Mouse (Mus musculus) ES-Bruce4 (cell line): ENCODE results near the gene Olfr364-ps1. TPM values are rescaled to one million over a fixed set of nuclear protein-coding genes. Genes with fewer than 3 reads are reported as not detected.

Experiments used
- H3K27ac ChIP-seq: 2 replicates; pipeline ENCODE4 v1.5.1; 2012; ENCODE audit warnings: low read length, inconsistent platforms; ENCODE audit not compliant: insufficient read depth
- H3K27me3 ChIP-seq: 2 replicates; pipeline ENCODE4 v1.6.1; 2012; ENCODE audit warnings: mild to moderate bottlenecking, low read length, inconsistent platforms; ENCODE audit not compliant: control insufficient read depth, poor library complexity, insufficient read depth, severe bottlenecking
- H3K36me3 ChIP-seq: 2 replicates; pipeline ENCODE4 v1.6.1; 2012; ENCODE audit warnings: inconsistent platforms, mild to moderate bottlenecking, low read length, moderate library complexity; ENCODE audit not compliant: control insufficient read depth, poor library complexity, insufficient read depth, severe bottlenecking
- H3K4me1 ChIP-seq: one replicate; pipeline ENCODE4 v1.8.1; 2011; ENCODE audit warnings: low read length; ENCODE audit not compliant: control insufficient read depth, insufficient read depth
- H3K4me3 ChIP-seq: 2 replicates; pipeline ENCODE4 v1.5.1; 2011; ENCODE audit warnings: low read depth, mild to moderate bottlenecking, low read length
- H3K9ac ChIP-seq: 2 replicates; pipeline ENCODE4 v1.6.1; 2012; ENCODE audit warnings: low read depth, mild to moderate bottlenecking, inconsistent platforms; ENCODE audit not compliant: poor library complexity, severe bottlenecking
- H3K9me3 ChIP-seq: replicated peaks from 2 replicates; pipeline ENCODE4 v1.6.1; 2012; ENCODE audit warnings: mild to moderate bottlenecking, low read length, inconsistent platforms; ENCODE audit not compliant: control insufficient read depth, poor library complexity, insufficient read depth, severe bottlenecking
- CTCF ChIP-seq: IDR thresholded peaks from one replicate; pipeline ENCODE4 v1.8.1; 2011; ENCODE audit warnings: low read depth, low read length
- EP300 ChIP-seq: IDR thresholded peaks from 2 replicates; pipeline ENCODE4 v1.6.1; 2011; ENCODE audit warnings: low read depth, low read length; ENCODE audit not compliant: insufficient read depth
- POLR2A ChIP-seq: IDR thresholded peaks from one replicate; pipeline ENCODE4 v1.8.1; 2011; ENCODE audit warnings: low read length; ENCODE audit not compliant: insufficient read depth
- polyA plus RNA-seq: library from polyadenylated mRNA; stranded (reverse); fragments of >200 nt; gene quantifications from 2 replicates; pipeline ENCODE4 v1.2.4, GENCODE M21; 2011; ENCODE audit warnings: low read depth; ENCODE audit not compliant: missing spikeins, insufficient read depth, insufficient read length

The Olfr364-ps1 gene
- polyA plus RNA-seq, result not detected in 2 replicates

DNA sequence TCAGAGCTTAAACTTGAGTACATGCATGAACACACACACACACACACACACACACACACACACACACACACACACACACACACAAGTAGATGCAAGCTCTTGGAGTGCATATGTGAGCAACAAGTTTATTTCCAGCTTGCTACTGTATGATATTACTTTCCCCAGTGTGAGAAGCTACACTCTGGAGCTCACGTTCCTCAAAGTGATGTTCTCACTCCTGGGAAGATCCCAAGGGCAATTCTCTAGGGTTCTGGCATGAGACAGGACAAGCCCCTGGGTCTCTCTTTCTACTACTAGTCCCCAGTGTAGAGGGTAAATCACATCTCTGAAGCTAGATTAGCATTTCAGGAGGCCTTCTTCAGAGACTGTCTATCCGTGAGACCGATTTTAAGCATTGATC lies at the start of gene Olfr364-ps1:
Gene Olfr364-ps1, plus strand, starts transcription at position 301 of the 400 bp plus-strand sequence.
- no peaks in the 10 kb centered on the region for H3K9me3 ChIP-seq
- TF ChIP-seq POLR2A, result no peak
- TF ChIP-seq CTCF, result no peak
- TF ChIP-seq EP300, result no peak
- H3K36me3 ChIP-seq, result no peaks in the 10 kb centered on the region
- H3K27ac ChIP-seq, result no peak within 1 kb of the TSS
- H3K4me1 ChIP-seq, result no peaks in the 10 kb centered on the region
- no peaks in the 10 kb centered on the region for H3K27me3 ChIP-seq
- H3K4me3 ChIP-seq, result no peak within 1 kb of the TSS
- no peak within 1 kb of the TSS for H3K9ac ChIP-seq

DNA sequence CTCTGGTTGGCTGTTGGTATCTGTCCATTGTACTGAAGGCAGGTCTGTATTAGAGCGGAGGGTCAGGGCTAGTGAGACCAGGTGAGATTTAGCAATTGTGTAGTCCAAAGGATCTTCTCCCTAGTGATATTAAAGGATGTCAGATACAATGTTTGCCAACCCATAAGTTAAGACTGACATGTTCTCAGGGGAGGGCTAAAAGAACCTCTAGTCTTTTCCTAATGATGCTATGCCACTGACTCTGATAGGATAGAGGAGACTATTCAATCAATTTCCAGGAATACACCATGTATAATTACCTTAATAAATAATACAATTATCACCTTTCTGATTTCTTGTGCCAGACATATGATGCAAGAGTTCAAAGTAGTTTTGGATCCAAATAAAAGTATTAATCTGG lies 21.3 kb upstream of the Olfr364-ps1 start, which contains the start of gene Olfr362:
Gene Olfr362, minus strand, starts transcription at position 101 of the 400 bp plus-strand sequence.
- H3K36me3 ChIP-seq, result no peaks in the 10 kb centered on the region
- H3K9ac ChIP-seq, result no peak within 1 kb of the TSS
- no peak within 1 kb of the TSS for H3K4me3 ChIP-seq
- no peaks in the 10 kb centered on the region for H3K4me1 ChIP-seq
- H3K9me3 ChIP-seq, result no peaks in the 10 kb centered on the region
- H3K27ac ChIP-seq, result no peak within 1 kb of the TSS
- H3K27me3 ChIP-seq, result no peaks in the 10 kb centered on the region
- TF ChIP-seq EP300, result no peak

DNA sequence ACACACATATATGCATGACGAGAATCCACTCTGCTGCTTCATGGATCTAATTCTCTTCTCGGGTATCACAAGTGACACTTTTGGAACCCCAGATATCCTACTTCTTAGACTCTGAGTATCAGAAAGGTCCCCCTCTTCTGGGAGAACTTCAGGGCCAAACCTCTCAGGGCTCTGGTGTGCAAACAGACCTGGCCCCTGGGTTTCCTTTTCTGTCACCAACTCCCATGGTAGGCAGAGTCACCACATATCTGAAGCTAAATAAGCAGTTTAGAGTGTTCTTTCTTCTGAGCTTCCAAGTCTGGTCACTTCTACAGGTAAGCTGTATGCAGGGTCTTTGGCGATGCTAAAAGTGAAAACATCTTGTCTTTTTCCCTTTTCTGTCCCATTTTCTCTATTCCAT lies 48.8 kb downstream of the Olfr364-ps1 start, which contains the start of gene Olfr365:
Gene Olfr365, plus strand, starts transcription at position 301 of the 400 bp plus-strand sequence.
- H3K9me3 ChIP-seq, result no peaks in the 10 kb centered on the region
- no peak for TF ChIP-seq POLR2A
- TF ChIP-seq CTCF, result no peak
- no peak for TF ChIP-seq EP300
- no peak within 1 kb of the TSS for H3K9ac ChIP-seq
- no peaks in the 10 kb centered on the region for H3K4me1 ChIP-seq
- no peaks in the 10 kb centered on the region for H3K36me3 ChIP-seq
- no peak within 1 kb of the TSS for H3K4me3 ChIP-seq
- H3K27ac ChIP-seq, result no peak within 1 kb of the TSS
- no peaks in the 10 kb centered on the region for H3K27me3 ChIP-seq

Other genes with a start within 250 kb of the Olfr364-ps1 start
- not detected in 2 replicates for gene Olfr353, start 246.4 kb upstream of the Olfr364-ps1 start, polyA plus RNA-seq
- not detected in 2 replicates for gene Olfr354, start 233.6 kb upstream of the Olfr364-ps1 start, polyA plus RNA-seq
- gene Olfr355, start 210.4 kb upstream of the Olfr364-ps1 start, polyA plus RNA-seq, result not detected in 2 replicates
- not detected in 2 replicates for gene Olfr356, start 202.2 kb upstream of the Olfr364-ps1 start, polyA plus RNA-seq
- gene Olfr357, start 145.5 kb upstream of the Olfr364-ps1 start, polyA plus RNA-seq, result not detected in 2 replicates
- not detected in 2 replicates for gene Olfr358, start 130.0 kb upstream of the Olfr364-ps1 start, polyA plus RNA-seq
- not detected in 2 replicates for gene Olfr360, start 73.6 kb upstream of the Olfr364-ps1 start, polyA plus RNA-seq
- gene Olfr361, start 50.0 kb upstream of the Olfr364-ps1 start, polyA plus RNA-seq, result not detected in 2 replicates
- not detected in 2 replicates for gene Olfr362, start 21.4 kb upstream of the Olfr364-ps1 start, polyA plus RNA-seq
- not detected in 2 replicates for gene Olfr365, start 48.9 kb downstream of the Olfr364-ps1 start, polyA plus RNA-seq
- gene Olfr366, start 72.3 kb downstream of the Olfr364-ps1 start, polyA plus RNA-seq, result not detected in 2 replicates
- gene Olfr368, start 187.2 kb downstream of the Olfr364-ps1 start, polyA plus RNA-seq, result not detected in 2 replicates
- 138 TPM in 2 replicates for gene Pdcl, start 220.0 kb downstream of the Olfr364-ps1 start, polyA plus RNA-seq